Mouse (Mus musculus) embryonic facial prominence, embryonic 15.5 days (tissue): ENCODE data around the gene Clnk. TPM values are rescaled to one million over a fixed set of nuclear protein-coding genes. Genes with fewer than 3 reads are reported as not detected.

Experiments used
- ATAC-seq: fragments of 200-750 bp; cut with Nextera tagmentation; 2 replicates; pipeline ENCODE4 v1.8.0; 2017; ENCODE audit warnings: low read depth, moderate TSS enrichment; ENCODE audit not compliant: insufficient number of reproducible peaks, low FRiP score, low TSS enrichment
- H3K27ac ChIP-seq: fragments of 300-500 bp; sonication (generic); replicated peaks from 2 replicates; pipeline ENCODE4 v1.5.1; 2015; ENCODE audit warnings: mild to moderate bottlenecking, inconsistent platforms
- H3K27me3 ChIP-seq: fragments of 300-500 bp; sonication (generic); 2 replicates; pipeline ENCODE4 v1.6.1; 2015; ENCODE audit warnings: inconsistent platforms
- H3K36me3 ChIP-seq: fragments of 300-500 bp; sonication (generic); 2 replicates; pipeline ENCODE4 v1.6.1; 2015; ENCODE audit warnings: mild to moderate bottlenecking, inconsistent platforms
- H3K4me1 ChIP-seq: fragments of 300-500 bp; sonication (generic); 2 replicates; pipeline ENCODE4 v1.6.1; 2015; ENCODE audit warnings: inconsistent platforms
- H3K4me2 ChIP-seq: fragments of 300-500 bp; sonication (generic); replicated peaks from 2 replicates; pipeline ENCODE4 v1.6.1; 2015; ENCODE audit warnings: mild to moderate bottlenecking, inconsistent platforms
- H3K4me3 ChIP-seq: fragments of 300-500 bp; sonication (generic); replicated peaks from 2 replicates; pipeline ENCODE4 v1.5.1; 2015; ENCODE audit warnings: mild to moderate bottlenecking, inconsistent platforms
- H3K9ac ChIP-seq: fragments of 300-500 bp; sonication (generic); 2 replicates; pipeline ENCODE4 v1.6.1; 2015; ENCODE audit warnings: inconsistent platforms
- H3K9me3 ChIP-seq: fragments of 300-500 bp; sonication (generic); replicated peaks from 2 replicates; pipeline ENCODE4 v1.6.1; 2016; ENCODE audit warnings: inconsistent platforms
- WGBS: fragments of 180-500 bp; shearing (Covaris S2); methylation state at CpG from one replicate; pipeline ENCODE4 v1.1.7; 2015; 5-methylcytosine and 5-hydroxymethylcytosine counted together
- polyA plus RNA-seq: library from polyadenylated mRNA; unstranded; fragments of >200 nt; fragmentation: Nextera tagmentation; extraction: Ambion mirVana; gene quantifications from 2 replicates; pipeline ENCODE4 v1.2.1, GENCODE M21; 2015

Clnk gene
- polyA plus RNA-seq, 1 experiment from 2014 or later, result 0.25 TPM

DNA sequence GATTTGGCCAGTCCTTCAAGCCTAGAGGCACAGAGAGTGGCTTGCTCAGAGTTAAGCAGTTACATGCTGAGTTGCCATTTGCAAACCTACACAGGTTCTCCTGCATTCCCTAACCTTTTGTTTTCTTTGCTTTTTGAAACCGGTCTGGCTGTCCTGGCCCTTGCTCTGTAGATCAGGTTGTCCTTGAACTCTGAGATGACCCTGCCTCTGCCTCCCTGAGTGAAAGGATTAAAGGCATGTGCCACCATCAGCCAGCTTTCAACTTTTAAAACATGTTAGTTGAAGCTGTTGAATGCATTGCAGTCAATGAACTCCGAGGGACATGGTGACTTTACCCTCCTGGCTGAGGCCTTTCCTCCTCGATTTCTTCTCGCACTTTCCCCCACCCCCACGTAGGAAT is 217.8 kb downstream of the Clnk start:
- 90% methylated on average over 5 of the region's 5 CpGs for WGBS
- H3K36me3 ChIP-seq, result no peaks in the 10 kb centered on the region
- no peaks in the 10 kb centered on the region for H3K9me3 ChIP-seq
- H3K4me3 ChIP-seq, result no peak overlapping the region
- ATAC-seq, result no peak
- no peak overlapping the region for H3K27ac ChIP-seq
- H3K4me1 ChIP-seq, result no peaks in the 10 kb centered on the region
- no peak overlapping the region for H3K9ac ChIP-seq
- H3K4me2 ChIP-seq, result no peak overlapping the region
- no peaks in the 10 kb centered on the region for H3K27me3 ChIP-seq

Other genes starting within 250 kb of the Clnk start
- 17.5 and 18.6 TPM in 2 replicates for gene Zfp518b, start 192.0 kb downstream of the Clnk start, polyA plus RNA-seq